Mouse (Mus musculus): ENCODE measurements around the gene Hoxb4.

The Hoxb4 gene

GRCm38 (mm10) chr11:96298895-96299667, 19.0 kb upstream of the Hoxb4 start:
- DNase-seq (ENCODE audit: low read depth, low spot score) = no peak

- no peak for DNase-seq (ENCODE audit: low read depth, low spot score)
These were observed 18.3 kb upstream of the Hoxb4 start for GRCm38 (mm10) chr11:96299781-96300180.

GRCm38 (mm10) chr11:96300354-96301063, 17.6 kb upstream of the Hoxb4 start:
- DNase-seq (ENCODE audit: low read depth, low spot score) = no peak

- no peak for DNase-seq (ENCODE audit: low read depth, low spot score)
These were observed 17.0 kb upstream of the Hoxb4 start for GRCm38 (mm10) chr11:96301064-96301431.

GRCm38 (mm10) chr11:96301837-96302236, 16.2 kb upstream of the Hoxb4 start:
- no peak for DNase-seq (ENCODE audit: low read depth, low spot score)

- no peak for DNase-seq (ENCODE audit: low read depth, low spot score)
These were observed 15.5 kb upstream of the Hoxb4 start for GRCm38 (mm10) chr11:96302381-96303150.

GRCm38 (mm10) chr11:96303151-96304099, 14.6 kb upstream of the Hoxb4 start, which contains the start of gene Hoxb5:
Gene Hoxb5, plus strand, starts transcription at chr11:96303336.
- DNase-seq (ENCODE audit: low read depth, low spot score) = no peak

- no peak for DNase-seq (ENCODE audit: low read depth, low spot score)
These were observed 13.5 kb upstream of the Hoxb4 start for GRCm38 (mm10) chr11:96304381-96305195.

- DNase-seq (ENCODE audit: low read depth, low spot score) = no peak
These were observed 12.4 kb upstream of the Hoxb4 start for GRCm38 (mm10) chr11:96305505-96306182.

- no peak for DNase-seq (ENCODE audit: low read depth, low spot score)
These were observed 11.7 kb upstream of the Hoxb4 start for GRCm38 (mm10) chr11:96306183-96306907.

- DNase-seq (ENCODE audit: low read depth, low spot score) = no peak
These were observed 11.2 kb upstream of the Hoxb4 start for GRCm38 (mm10) chr11:96306908-96307269.

- no peak for DNase-seq (ENCODE audit: low read depth, low spot score)
These were observed 9.3 kb upstream of the Hoxb4 start for GRCm38 (mm10) chr11:96308763-96309162.

GRCm38 (mm10) chr11:96309288-96309687, 8.8 kb upstream of the Hoxb4 start:
- DNase-seq (ENCODE audit: low read depth, low spot score) = no peak

- no peak for DNase-seq (ENCODE audit: low read depth, low spot score)
These were observed 7.7 kb upstream of the Hoxb4 start for GRCm38 (mm10) chr11:96310183-96310938.

- DNase-seq (ENCODE audit: low read depth, low spot score) = no peak
These were observed 7.0 kb upstream of the Hoxb4 start for GRCm38 (mm10) chr11:96311097-96311496.

GRCm38 (mm10) chr11:96311520-96312417, 6.3 kb upstream of the Hoxb4 start:
- DNase-seq (ENCODE audit: low read depth, low spot score) = no peak

GRCm38 (mm10) chr11:96313134-96313533, 4.9 kb upstream of the Hoxb4 start:
- DNase-seq (ENCODE audit: low read depth, low spot score) = no peak

Data from skeletal muscle tissue, adult 2 months (tissue).